Mouse (Mus musculus) hindbrain, embryonic 16.5 days (tissue): Measurements from ENCODE around the gene Scgb1b20. TPM values are rescaled to one million over a fixed set of nuclear protein-coding genes. Genes with fewer than 3 reads are reported as not detected.
"Not testable (repeated sequence)": the region's sequence is repeated elsewhere in the genome, so short reads cannot be mapped to it uniquely, and the experiment has no call there.

Experiments
- ATAC-seq: fragments of 200-750 bp; cut with Nextera tagmentation; 2 replicates; pipeline ENCODE4 v1.8.0; 2017; ENCODE audit warnings: moderate TSS enrichment, moderate library complexity
- H3K27ac ChIP-seq: fragments of 300-500 bp; sonication (generic); 2 replicates; pipeline ENCODE4 v1.5.1; 2014; ENCODE audit warnings: low read depth, mild to moderate bottlenecking, control low read depth, low read length, moderate library complexity
- H3K27me3 ChIP-seq: fragments of 300-500 bp; sonication (generic); replicated peaks from 2 replicates; pipeline ENCODE4 v1.6.1; 2014; ENCODE audit warnings: low read length; ENCODE audit not compliant: control insufficient read depth, insufficient read depth
- H3K36me3 ChIP-seq: fragments of 300-500 bp; sonication (generic); 2 replicates; pipeline ENCODE4 v1.6.1; 2014; ENCODE audit warnings: mild to moderate bottlenecking, low read length, moderate library complexity, mixed read lengths; ENCODE audit not compliant: control insufficient read depth, insufficient read depth
- H3K4me1 ChIP-seq: fragments of 300-500 bp; sonication (generic); 2 replicates; pipeline ENCODE4 v1.6.1; 2014; ENCODE audit warnings: low read depth, low read length; ENCODE audit not compliant: control insufficient read depth, insufficient read depth
- H3K4me2 ChIP-seq: fragments of 300-500 bp; sonication (generic); 2 replicates; pipeline ENCODE4 v1.6.1; 2014; ENCODE audit warnings: mild to moderate bottlenecking, low read length, control low read depth, moderate library complexity
- H3K4me3 ChIP-seq: fragments of 300-500 bp; sonication (generic); 2 replicates; pipeline ENCODE4 v1.5.1; 2014; ENCODE audit warnings: mild to moderate bottlenecking, low read length, control low read depth, moderate library complexity
- H3K9ac ChIP-seq: fragments of 300-500 bp; sonication (generic); 2 replicates; pipeline ENCODE4 v1.6.1; 2014; ENCODE audit warnings: low read depth, mild to moderate bottlenecking, control low read depth, low read length, moderate library complexity
- H3K9me3 ChIP-seq: fragments of 300-500 bp; sonication (generic); 2 replicates; pipeline ENCODE4 v1.6.1; 2014; ENCODE audit warnings: mild to moderate bottlenecking, low read length, moderate library complexity; ENCODE audit not compliant: control insufficient read depth
- WGBS: fragments of 180-500 bp; shearing (Covaris S2); extraction: QIAGEN DNeasy Blood & Tissue Kit; methylation state at CpG from one replicate; pipeline ENCODE4 v1.1.7; 2014; 5-methylcytosine and 5-hydroxymethylcytosine counted together
- polyA plus RNA-seq: library from polyadenylated mRNA; unstranded; fragments of >200 nt; fragmentation: Nextera tagmentation; extraction: Ambion mirVana; gene quantifications from 2 replicates; pipeline ENCODE4 v1.2.1, GENCODE M21; 2015

The Scgb1b20 gene
- not detected in 2 replicates for polyA plus RNA-seq

- H3K4me1 ChIP-seq, H3K9me3 ChIP-seq, H3K9ac ChIP-seq, H3K36me3 ChIP-seq, H3K4me2 ChIP-seq, H3K27ac ChIP-seq, H3K4me3 ChIP-seq, ATAC-seq, H3K27me3 ChIP-seq: not testable (repeated sequence)
- WGBS, result 84% methylated on average over 4 of the region's 4 CpGs
Observed at GRCm38 (mm10) chr7:33372934-33373333, at the start of gene Scgb1b20. Scgb1b20 (plus strand) TSS chr7:33373234.

GRCm38 (mm10) chr7:33366222-33366621 is 6.8 kb upstream of the Scgb1b20 start, which contains the start of gene Scgb2b20:
Scgb2b20 (minus strand) TSS chr7:33366322.
- not testable (repeated sequence) for H3K36me3 ChIP-seq, H3K9me3 ChIP-seq, H3K4me1 ChIP-seq, H3K27me3 ChIP-seq, H3K4me2 ChIP-seq, H3K4me3 ChIP-seq, ATAC-seq, H3K9ac ChIP-seq, H3K27ac ChIP-seq
- WGBS, result 92% methylated on average over 2 of the region's 2 CpGs

- not testable (repeated sequence) for ATAC-seq, H3K4me3 ChIP-seq, H3K36me3 ChIP-seq, H3K27me3 ChIP-seq, H3K4me1 ChIP-seq, H3K4me2 ChIP-seq, H3K9ac ChIP-seq, H3K27ac ChIP-seq
- peaks cover 13% of the 10 kb centered on the region; the same call in 1 of the 2 replicates for H3K9me3 ChIP-seq
Observed at GRCm38 (mm10) chr7:33399749-33400148, 26.7 kb downstream of the Scgb1b20 start.

- Histone ChIP-seq H3K9me3 (peaks cover 13% of the 10 kb centered on the region; the same call in 1 of the 2 replicates), H3K27ac (no peak overlapping the region), H3K4me1 (no peaks in the 10 kb centered on the region), H3K4me3 (no peak overlapping the region), H3K36me3 (no peaks in the 10 kb centered on the region), H3K4me2 (no peak overlapping the region), H3K27me3 (no peaks in the 10 kb centered on the region), H3K9ac (no peak overlapping the region)
- ATAC-seq, result no peak
- 94% methylated on average over 1 of the region's 1 CpGs for WGBS
Observed at GRCm38 (mm10) chr7:33401650-33402049, 28.6 kb downstream of the Scgb1b20 start.

- not testable (repeated sequence) for H3K4me3 ChIP-seq, H3K4me1 ChIP-seq, H3K36me3 ChIP-seq, H3K27ac ChIP-seq, H3K4me2 ChIP-seq, ATAC-seq, H3K9me3 ChIP-seq, H3K27me3 ChIP-seq, H3K9ac ChIP-seq
- 63% methylated on average over 1 of the region's 1 CpGs for WGBS
Observed at GRCm38 (mm10) chr7:33409681-33410080, 36.6 kb downstream of the Scgb1b20 start.

Other genes with a start within 250 kb of the Scgb1b20 start
- not detected in 2 replicates for gene Scgb2b18, start 199.4 kb upstream of the Scgb1b20 start, polyA plus RNA-seq
- not detected in 2 replicates for gene Scgb1b18, start 187.7 kb upstream of the Scgb1b20 start, polyA plus RNA-seq
- gene Scgb2b19, start 92.9 kb upstream of the Scgb1b20 start, polyA plus RNA-seq, result not detected in 2 replicates
- gene Scgb1b19, start 85.9 kb upstream of the Scgb1b20 start, polyA plus RNA-seq, result not detected in 2 replicates
- not detected in 2 replicates for gene Scgb2b20, start 6.9 kb upstream of the Scgb1b20 start, polyA plus RNA-seq
- gene Scgb2b21, start 147.2 kb downstream of the Scgb1b20 start, polyA plus RNA-seq, result not detected in 2 replicates